Mouse (Mus musculus) stomach, embryonic 15.5 days (tissue): ENCODE measurements around the gene B3galnt1. TPM values are rescaled to one million over a fixed set of nuclear protein-coding genes. Genes with fewer than 3 reads are reported as not detected.

Experiments
- ATAC-seq: fragments of 200-750 bp; cut with Nextera tagmentation; 2 replicates; pipeline ENCODE4 v1.8.0; 2017; ENCODE audit warnings: low read depth, moderate number of reproducible peaks, moderate TSS enrichment; ENCODE audit not compliant: insufficient read depth, low FRiP score
- H3K27ac ChIP-seq: fragments of 300-500 bp; sonication (generic); 2 replicates; pipeline ENCODE4 v1.5.1; 2015; ENCODE audit warnings: mild to moderate bottlenecking, inconsistent platforms
- H3K27me3 ChIP-seq: fragments of 300-500 bp; sonication (generic); replicated peaks from 2 replicates; pipeline ENCODE4 v1.6.1; 2015; ENCODE audit warnings: inconsistent platforms
- H3K36me3 ChIP-seq: fragments of 300-500 bp; sonication (generic); 2 replicates; pipeline ENCODE4 v1.6.1; 2015; ENCODE audit warnings: inconsistent platforms
- H3K4me1 ChIP-seq: fragments of 300-500 bp; sonication (generic); 2 replicates; pipeline ENCODE4 v1.6.1; 2015; ENCODE audit warnings: inconsistent platforms
- H3K4me2 ChIP-seq: fragments of 300-500 bp; sonication (generic); 2 replicates; pipeline ENCODE4 v1.6.1; 2015; ENCODE audit warnings: mild to moderate bottlenecking, inconsistent platforms
- H3K4me3 ChIP-seq: fragments of 300-500 bp; sonication (generic); replicated peaks from 2 replicates; pipeline ENCODE4 v1.5.1; 2015; ENCODE audit warnings: inconsistent platforms
- H3K9ac ChIP-seq: fragments of 300-500 bp; sonication (generic); 2 replicates; pipeline ENCODE4 v1.6.1; 2015; ENCODE audit warnings: inconsistent platforms
- H3K9me3 ChIP-seq: fragments of 300-500 bp; sonication (generic); 2 replicates; pipeline ENCODE4 v1.6.1; 2016; ENCODE audit warnings: inconsistent platforms
- WGBS: fragments of 180-500 bp; shearing (Covaris S2); methylation state at CpG from one replicate; pipeline ENCODE4 v1.1.7; 2015; 5-methylcytosine and 5-hydroxymethylcytosine counted together
- polyA plus RNA-seq: library from polyadenylated mRNA; unstranded; fragments of >200 nt; fragmentation: Nextera tagmentation; extraction: Ambion mirVana; gene quantifications from 2 replicates; pipeline ENCODE4 v1.2.1, GENCODE M21; 2015

The B3galnt1 gene
- polyA plus RNA-seq, 1 experiment from 2014 or later = 34.4 TPM

DNA sequence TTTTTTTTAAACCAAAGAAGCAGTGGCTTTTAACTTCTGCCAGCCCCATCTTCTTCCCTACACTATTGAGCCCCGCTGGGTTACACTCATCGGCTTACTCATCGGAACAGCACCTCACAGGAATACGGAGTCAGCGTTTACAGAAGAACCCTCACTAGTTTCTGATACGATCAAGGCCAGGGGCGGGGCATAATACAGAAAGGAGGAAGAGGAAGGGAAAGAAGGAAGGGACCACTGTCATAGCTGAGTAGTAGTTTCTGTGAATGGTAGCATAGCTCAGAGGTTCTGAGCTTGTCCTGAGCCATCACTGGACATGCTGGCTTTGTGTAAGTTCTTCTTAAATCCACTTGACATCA is 38.8 kb downstream of the B3galnt1 start:
- no peaks in the 10 kb centered on the region for H3K36me3 ChIP-seq
- H3K9ac ChIP-seq = no peak overlapping the region
- no peaks in the 10 kb centered on the region for H3K9me3 ChIP-seq
- no peaks in the 10 kb centered on the region for H3K27me3 ChIP-seq
- 51% methylated on average over 7 of the region's 7 CpGs for WGBS
- H3K27ac ChIP-seq = no peak overlapping the region
- no peak for ATAC-seq
- peaks cover 4% of the 10 kb centered on the region; the same call in 1 of the 2 replicates for H3K4me1 ChIP-seq
- H3K4me3 ChIP-seq = no peak overlapping the region
- no peak overlapping the region for H3K4me2 ChIP-seq

DNA sequence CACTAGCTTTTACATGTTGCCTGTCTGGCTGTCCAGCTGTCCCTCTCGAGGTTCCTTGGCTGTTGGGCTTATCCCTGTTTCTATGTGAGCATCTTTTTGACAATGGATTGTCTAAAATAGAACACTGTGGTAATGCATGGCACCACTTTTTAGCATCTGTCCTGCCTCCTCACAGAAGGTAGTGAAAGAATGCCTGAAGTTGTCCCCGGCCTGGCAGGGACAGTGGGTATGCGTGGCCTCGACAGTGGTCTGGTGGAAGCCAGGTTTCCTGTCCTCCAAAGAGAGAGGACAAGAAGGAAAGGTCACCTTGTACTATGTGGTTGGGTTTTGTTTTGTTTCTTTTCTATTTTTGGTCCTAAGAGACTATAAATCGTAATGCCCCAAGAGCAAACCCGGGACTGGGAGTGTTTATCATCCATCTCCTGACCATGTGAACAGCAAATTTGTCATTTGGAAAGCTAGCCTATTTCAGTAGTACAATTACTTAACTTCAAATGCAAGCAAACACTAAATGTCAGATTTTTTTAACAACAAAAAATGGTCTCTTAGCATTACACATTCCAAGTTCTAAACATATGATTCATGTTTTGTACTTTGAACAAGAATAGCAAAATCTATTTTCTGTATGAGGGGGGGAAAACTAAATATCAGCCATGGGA is 39.3 kb downstream of the B3galnt1 start:
- no peak overlapping the region for H3K4me3 ChIP-seq

DNA sequence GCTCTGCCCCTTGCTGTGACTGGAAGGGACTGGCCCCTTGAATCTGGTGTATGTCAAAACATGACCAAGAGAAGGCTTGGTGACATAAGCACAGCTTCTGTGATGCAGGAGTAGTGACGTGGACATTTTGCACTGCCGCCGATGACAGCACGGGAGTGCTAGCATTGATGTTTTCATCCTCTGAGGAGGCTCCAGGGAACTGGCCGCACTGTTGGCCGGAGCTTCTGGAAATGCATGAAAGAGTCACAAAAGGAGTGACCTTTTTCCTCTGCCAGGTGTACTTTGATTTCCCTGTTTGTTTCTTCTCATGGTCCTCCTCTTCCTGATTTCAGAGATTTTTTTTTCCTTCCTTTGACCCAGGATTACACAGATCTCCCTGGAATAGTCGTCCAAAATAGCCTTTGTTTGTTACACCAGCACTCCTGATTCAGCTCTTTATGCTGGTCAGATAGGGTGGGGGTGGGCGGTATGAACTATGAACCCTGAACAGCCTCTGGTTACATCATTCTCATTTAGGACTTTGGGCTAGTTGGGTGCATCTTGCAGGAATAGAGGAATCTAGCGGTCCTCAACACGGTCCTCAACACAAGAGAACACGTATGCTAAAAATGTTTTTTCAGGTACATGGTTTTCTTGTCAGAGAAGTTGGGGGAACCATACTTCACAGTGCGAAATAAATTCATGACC is 42.5 kb downstream of the B3galnt1 start:
- Histone ChIP-seq H3K4me3 (no peak overlapping the region), H3K4me2 (no peak overlapping the region), H3K27ac (no peak overlapping the region), H3K9ac (no peak overlapping the region), H3K9me3 (no peaks in the 10 kb centered on the region), H3K36me3 (no peaks in the 10 kb centered on the region), H3K27me3 (no peaks in the 10 kb centered on the region), H3K4me1 (peaks cover 4% of the 10 kb centered on the region; the same call in 1 of the 2 replicates)
- 85% methylated on average over 12 of the region's 12 CpGs for WGBS
- ATAC-seq = no peak

More for the DNA sequence above, 39.3 kb downstream of the B3galnt1 start:
- WGBS = 60% methylated on average over 6 of the region's 6 CpGs
- no peak overlapping the region for H3K27ac ChIP-seq
- ATAC-seq = no peak
- no peak overlapping the region for H3K9ac ChIP-seq
- H3K36me3 ChIP-seq = no peaks in the 10 kb centered on the region
- H3K4me2 ChIP-seq = no peak overlapping the region
- H3K27me3 ChIP-seq = no peaks in the 10 kb centered on the region
- no peaks in the 10 kb centered on the region for H3K9me3 ChIP-seq
- peaks cover 4% of the 10 kb centered on the region; the same call in 1 of the 2 replicates for H3K4me1 ChIP-seq

DNA sequence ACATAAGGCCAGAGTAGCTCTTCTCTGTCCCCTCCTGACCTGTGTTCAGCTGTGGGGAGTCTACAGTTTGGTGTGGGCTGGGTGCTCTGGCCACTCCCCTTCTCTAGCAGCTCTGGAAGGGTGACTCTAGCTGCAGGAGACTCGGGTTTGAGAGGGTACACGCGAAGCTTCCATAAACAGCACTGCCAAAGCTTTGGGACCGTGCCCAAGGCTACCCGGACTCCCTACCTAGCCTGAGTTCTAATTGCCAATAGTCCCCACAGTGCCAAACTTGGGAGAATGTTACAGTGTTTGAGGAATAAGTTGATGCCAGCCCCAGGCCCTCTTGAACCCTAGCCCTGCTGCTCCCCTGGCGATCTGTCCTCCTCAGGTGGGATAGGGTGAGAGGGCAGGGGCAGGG is 43.2 kb downstream of the B3galnt1 start:
- no peak for ATAC-seq
- no peaks in the 10 kb centered on the region for H3K9me3 ChIP-seq
- H3K36me3 ChIP-seq = no peaks in the 10 kb centered on the region
- H3K4me3 ChIP-seq = no peak overlapping the region
- no peak overlapping the region for H3K4me2 ChIP-seq
- no peak overlapping the region for H3K27ac ChIP-seq
- H3K4me1 ChIP-seq = peaks cover 4% of the 10 kb centered on the region; the same call in 1 of the 2 replicates
- no peak overlapping the region for H3K9ac ChIP-seq
- 82% methylated on average over 6 of the region's 6 CpGs for WGBS
- H3K27me3 ChIP-seq = no peaks in the 10 kb centered on the region

DNA sequence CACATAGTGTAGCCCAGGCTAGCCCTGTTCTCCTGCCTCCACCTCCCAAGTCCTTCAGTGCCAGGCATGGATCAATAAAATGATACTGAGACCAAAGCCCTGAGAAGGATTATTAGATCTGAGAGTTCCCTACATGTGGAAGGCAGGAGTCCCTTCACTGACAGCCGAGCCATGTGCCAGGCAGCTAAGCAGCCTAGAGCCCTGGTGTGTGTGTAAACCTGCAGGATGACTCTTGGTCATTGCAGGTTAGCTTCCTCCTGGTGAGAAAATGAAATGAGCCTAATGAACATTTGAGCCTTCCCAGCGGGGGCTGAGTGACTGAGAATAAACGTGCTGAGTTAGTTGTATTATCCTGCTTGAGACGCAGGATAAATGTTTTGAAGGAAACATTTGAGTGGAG is 49.2 kb downstream of the B3galnt1 start:
- Histone ChIP-seq H3K4me1 (no peaks in the 10 kb centered on the region), H3K4me3 (no peak overlapping the region), H3K27me3 (no peaks in the 10 kb centered on the region), H3K27ac (no peak overlapping the region), H3K9ac (no peak overlapping the region), H3K36me3 (no peaks in the 10 kb centered on the region), H3K9me3 (no peaks in the 10 kb centered on the region), H3K4me2 (no peak overlapping the region)
- 85% methylated on average over 4 of the region's 4 CpGs for WGBS
- ATAC-seq = no peak

DNA sequence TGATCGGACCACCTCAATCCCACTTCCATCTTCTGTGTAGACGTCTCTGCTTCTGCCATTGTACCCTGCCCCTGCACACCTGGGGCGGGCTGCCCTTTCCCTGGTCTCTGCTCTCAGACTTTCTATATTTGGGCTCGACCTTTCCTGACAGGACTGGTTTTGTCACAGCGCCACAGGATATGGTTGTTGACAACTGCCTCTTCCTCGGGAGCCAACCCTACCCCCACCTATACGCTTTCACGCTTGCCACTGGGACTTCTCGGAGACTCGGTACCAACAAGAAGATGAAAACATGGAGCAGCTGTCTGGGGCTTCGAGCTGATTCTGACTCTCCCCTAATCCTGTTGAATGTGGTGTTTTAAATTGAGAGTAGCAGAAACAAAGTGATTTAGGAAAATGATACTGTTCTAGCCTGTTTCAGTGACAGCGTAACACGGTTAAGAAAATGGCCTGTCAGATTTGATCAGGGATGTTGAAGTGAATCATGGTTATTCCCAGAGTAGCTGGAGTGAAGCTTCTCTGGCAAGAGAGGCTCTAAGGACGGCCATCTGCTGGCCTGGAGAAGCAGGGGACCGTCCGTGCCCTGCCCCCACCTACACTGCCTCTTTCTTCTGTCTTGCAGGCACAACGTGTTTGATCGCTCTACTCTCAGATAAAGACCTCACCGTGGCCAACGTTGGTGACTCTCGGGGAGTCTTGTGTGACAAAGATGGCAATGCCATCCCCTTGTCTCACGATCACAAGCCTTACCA is 49.9 kb downstream of the B3galnt1 start:
- ATAC-seq = no peak
- Histone ChIP-seq H3K4me3 (no peak overlapping the region), H3K27me3 (no peaks in the 10 kb centered on the region), H3K4me2 (no peak overlapping the region), H3K36me3 (no peaks in the 10 kb centered on the region), H3K9ac (no peak overlapping the region), H3K4me1 (no peaks in the 10 kb centered on the region), H3K27ac (no peak overlapping the region), H3K9me3 (no peaks in the 10 kb centered on the region)
- 71% methylated on average over 22 of the region's 22 CpGs for WGBS

DNA sequence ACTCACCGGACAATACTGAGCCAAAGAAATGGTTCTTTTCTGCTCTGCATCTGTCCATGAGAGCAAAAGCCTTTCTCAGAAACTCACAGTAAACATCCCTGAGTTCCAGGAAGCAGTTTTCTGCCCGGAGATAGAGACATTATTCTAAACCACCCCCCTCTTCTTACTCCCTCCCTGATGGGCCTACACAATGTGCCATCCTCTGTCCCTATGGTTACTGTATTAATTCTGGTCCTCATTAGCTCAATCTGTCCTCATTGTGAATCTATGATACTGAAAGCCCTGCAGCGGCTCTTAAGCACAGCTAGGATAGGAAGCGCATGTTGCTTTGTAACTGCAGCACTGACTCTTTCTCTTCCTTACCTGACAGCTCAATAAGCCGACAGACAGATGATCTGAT is 53.7 kb downstream of the B3galnt1 start:
- H3K4me1 ChIP-seq = no peaks in the 10 kb centered on the region
- no peak for ATAC-seq
- H3K27me3 ChIP-seq = no peaks in the 10 kb centered on the region
- WGBS = 73% methylated on average over 5 of the region's 5 CpGs
- no peak overlapping the region for H3K9ac ChIP-seq
- no peak overlapping the region for H3K4me2 ChIP-seq
- no peak overlapping the region for H3K4me3 ChIP-seq
- no peaks in the 10 kb centered on the region for H3K36me3 ChIP-seq
- no peaks in the 10 kb centered on the region for H3K9me3 ChIP-seq
- no peak overlapping the region for H3K27ac ChIP-seq

DNA sequence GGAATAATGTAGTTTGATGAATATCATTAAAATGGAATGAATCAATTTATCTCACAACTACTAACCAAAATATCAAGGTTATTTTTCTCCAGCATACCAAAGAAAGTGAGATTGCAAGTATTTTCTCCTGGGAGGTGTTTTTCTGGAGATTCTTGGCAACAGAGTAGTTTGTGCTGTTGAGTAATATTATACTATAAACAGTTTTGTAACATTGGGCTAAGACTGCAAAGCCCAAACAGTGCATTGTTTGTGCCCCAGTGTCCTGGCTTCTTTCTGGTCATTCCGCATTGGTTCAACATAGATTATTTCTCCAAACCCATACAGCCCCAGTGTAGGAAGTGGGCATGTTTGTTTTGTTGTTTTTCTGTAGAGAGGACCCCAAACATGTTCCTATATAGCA is 55.0 kb downstream of the B3galnt1 start:
- Histone ChIP-seq H3K4me1 (no peaks in the 10 kb centered on the region), H3K27me3 (no peaks in the 10 kb centered on the region), H3K9me3 (no peaks in the 10 kb centered on the region), H3K4me3 (no peak overlapping the region), H3K36me3 (no peaks in the 10 kb centered on the region), H3K9ac (no peak overlapping the region), H3K4me2 (no peak overlapping the region), H3K27ac (no peak overlapping the region)
- WGBS = 96% methylated on average over 1 of the region's 1 CpGs
- ATAC-seq = no peak

DNA sequence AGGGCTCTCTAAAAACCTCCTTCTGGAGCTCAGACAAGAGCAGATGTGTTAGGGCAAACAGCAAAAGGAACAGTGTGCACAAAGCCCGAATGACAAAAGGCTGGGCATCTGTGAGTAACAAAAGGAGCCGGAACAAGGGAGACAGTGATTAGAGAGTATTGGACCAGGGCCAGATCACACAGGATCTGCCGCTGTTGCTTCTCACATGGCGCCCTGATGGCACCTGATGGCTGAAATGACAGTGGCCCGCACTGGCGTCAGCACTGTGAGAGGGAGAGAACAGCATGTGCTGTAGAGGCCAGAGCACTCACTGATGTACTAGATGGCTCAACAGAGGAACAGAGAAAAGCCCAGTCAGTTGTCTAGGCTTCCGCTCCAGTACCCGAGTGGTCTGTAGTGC is 55.8 kb downstream of the B3galnt1 start:
- 79% methylated on average over 8 of the region's 8 CpGs for WGBS
- ATAC-seq = no peak

DNA sequence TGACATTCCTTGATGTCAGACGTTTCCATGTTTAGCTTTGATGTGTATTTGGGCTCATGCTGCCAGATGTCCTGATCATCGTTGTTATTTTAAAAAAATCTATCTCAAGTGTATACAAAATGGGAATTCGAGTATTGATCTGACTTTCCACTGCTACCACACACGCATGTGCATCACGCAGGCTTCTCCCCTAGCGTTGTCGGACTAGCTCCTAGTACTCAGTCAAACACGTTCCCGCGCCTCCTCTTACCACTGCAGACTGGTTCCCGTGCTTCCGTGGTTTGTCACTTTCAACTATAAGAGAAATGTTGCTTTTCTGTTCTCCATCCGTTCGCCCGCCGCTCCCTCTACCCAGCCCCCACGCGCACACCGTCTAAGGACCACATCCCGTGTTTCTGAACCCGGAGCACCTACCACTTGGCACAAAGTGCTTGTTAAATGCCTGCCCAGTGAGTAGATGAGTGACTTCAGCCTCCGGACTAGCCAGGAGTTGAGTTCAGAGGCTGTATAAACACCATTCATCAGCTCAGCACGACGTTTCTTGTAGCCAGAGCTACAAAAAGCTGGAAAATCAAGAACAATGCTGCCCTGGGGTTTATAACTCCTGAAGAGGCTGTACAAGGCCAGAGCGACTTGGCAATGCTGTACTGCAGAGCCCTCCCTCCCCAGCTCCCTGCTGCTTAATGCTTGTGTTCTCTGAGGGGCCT is 62.7 kb downstream of the B3galnt1 start:
- H3K27ac ChIP-seq = peak overlapping the region; percentile 26; the same call in 1 of the 2 replicates
- H3K4me2 ChIP-seq = 0 out of 2 replicates have a peak overlapping the region, but pooled peaks have one; percentile 19

More for the DNA sequence above, 55.8 kb downstream of the B3galnt1 start:
- Histone ChIP-seq H3K27me3 (no peaks in the 10 kb centered on the region), H3K9ac (no peak overlapping the region), H3K9me3 (no peaks in the 10 kb centered on the region), H3K4me1 (no peaks in the 10 kb centered on the region), H3K27ac (no peak overlapping the region), H3K4me3 (no peak overlapping the region), H3K36me3 (no peaks in the 10 kb centered on the region), H3K4me2 (no peak overlapping the region)

DNA sequence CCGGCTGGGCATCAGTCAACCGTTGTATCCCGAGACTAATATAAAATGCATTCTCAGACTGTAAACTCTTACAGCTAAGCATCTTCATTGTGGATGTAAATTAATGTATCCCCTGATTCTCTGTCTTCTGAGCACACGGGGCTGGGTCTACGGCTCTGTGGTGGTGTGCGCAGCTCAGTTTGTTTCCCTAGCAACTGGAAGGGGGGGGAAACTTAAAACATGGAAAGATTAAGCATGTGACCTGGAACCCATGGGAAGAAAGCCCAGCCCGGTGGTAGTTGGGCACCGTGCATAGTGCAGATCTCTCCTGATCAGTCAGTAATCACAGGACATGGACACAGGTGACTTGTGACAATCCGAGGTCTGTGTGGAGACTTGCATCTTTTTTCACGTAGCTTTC is 63.3 kb downstream of the B3galnt1 start:
- no peak overlapping the region for H3K9ac ChIP-seq
- H3K4me1 ChIP-seq = 0 out of 2 replicates have a peak, but pooled peaks cover 3% of the 10 kb centered on the region
- 86% methylated on average over 10 of the region's 10 CpGs for WGBS
- H3K27me3 ChIP-seq = no peaks in the 10 kb centered on the region
- no peaks in the 10 kb centered on the region for H3K36me3 ChIP-seq
- H3K4me2 ChIP-seq = no peak overlapping the region
- H3K4me3 ChIP-seq = no peak overlapping the region
- no peaks in the 10 kb centered on the region for H3K9me3 ChIP-seq
- no peak overlapping the region for H3K27ac ChIP-seq
- no peak for ATAC-seq

More for the DNA sequence above, 62.7 kb downstream of the B3galnt1 start:
- H3K4me3 ChIP-seq = no peak overlapping the region
- H3K9ac ChIP-seq = no peak overlapping the region
- H3K27me3 ChIP-seq = no peaks in the 10 kb centered on the region
- 0 out of 2 replicates have a peak, but pooled peaks cover 3% of the 10 kb centered on the region for H3K4me1 ChIP-seq
- WGBS = 48% methylated on average over 25 of the region's 25 CpGs
- no peaks in the 10 kb centered on the region for H3K9me3 ChIP-seq
- no peaks in the 10 kb centered on the region for H3K36me3 ChIP-seq
- no peak for ATAC-seq
